Mouse (Mus musculus): ENCODE measurements around the gene Gm10645. TPM values are rescaled to one million over a fixed set of nuclear protein-coding genes. Genes with fewer than 3 reads are reported as not detected.
A peak's percentile ranks its signal among the peaks of the same experiment; 100 is the strongest.

Gene Gm10645
- total RNA-seq, 2 experiments from 2014 or later: not detected

DNA sequence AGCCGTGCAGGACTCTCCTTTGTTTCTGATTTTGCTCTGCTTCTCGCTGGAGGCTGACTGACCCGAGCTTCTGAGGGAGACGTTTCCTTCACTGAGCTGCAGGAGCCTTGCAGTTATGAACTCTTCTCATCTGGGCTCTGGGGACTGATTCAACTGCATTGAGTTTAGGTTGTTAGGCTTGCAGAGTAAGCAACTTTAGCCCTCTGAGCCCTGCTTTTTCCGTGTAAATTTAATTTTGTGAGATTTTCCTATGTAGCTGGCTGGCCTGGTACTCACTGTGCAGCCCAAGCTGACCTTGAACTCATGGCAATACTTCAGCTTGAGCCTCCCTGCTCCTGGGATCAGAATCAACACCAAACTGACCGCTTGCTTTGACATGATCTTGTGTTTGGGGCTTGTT is 4.9 kb upstream of the Gm10645 start:
- intact Hi-C loops (cut with DNase I): no loop called here
- DNase-seq: no peak

DNA sequence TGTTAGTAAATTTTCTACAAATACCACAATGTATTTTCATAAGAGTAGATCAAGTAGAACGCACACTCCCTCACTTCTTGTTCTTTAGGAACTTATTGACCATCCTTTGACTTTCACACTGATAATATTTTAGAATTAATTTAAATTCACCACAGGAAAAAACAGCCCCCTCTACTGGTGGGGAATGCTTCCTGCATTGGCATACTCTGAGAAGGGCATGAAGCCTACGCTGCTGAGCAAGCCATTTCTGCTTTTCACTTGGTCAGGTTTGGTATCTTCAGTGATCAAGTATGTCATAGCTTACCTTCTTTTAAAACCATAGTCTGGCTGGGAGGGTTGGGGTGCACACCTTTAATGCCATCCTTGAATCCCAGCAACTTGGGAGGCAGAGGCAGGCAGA is 3.7 kb upstream of the Gm10645 start:
- peak; percentile 13 to 16 for DNase-seq
- intact Hi-C loops (cut with DNase I): loop anchor here (5.0 kb wide), 1 partner anchor 67 kb away; no protein-coding TSS in a partner anchor

DNA sequence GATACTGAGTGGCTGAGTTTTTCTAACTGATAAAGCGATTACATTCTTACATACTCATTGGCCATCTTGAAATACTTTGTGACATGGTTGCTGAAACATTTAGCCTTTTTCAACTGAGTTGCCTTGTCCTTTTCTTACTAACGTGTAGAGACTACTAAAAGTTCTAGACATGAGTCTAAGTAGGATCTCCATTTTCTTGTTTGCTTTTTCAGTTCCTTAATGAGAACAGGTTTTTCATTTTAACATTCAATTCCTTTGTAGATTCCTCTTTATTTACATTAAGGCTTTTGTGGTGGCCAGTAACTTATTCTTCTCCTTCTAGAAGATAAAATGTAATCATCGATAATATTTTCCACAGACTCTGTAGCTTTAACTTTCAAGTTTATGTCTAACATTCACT is 3.2 kb upstream of the Gm10645 start:
- DNase-seq: no peak
- intact Hi-C loops (cut with DNase I): loop anchor here (5.0 kb wide), 1 partner anchor 67 kb away; no protein-coding TSS in a partner anchor

DNA sequence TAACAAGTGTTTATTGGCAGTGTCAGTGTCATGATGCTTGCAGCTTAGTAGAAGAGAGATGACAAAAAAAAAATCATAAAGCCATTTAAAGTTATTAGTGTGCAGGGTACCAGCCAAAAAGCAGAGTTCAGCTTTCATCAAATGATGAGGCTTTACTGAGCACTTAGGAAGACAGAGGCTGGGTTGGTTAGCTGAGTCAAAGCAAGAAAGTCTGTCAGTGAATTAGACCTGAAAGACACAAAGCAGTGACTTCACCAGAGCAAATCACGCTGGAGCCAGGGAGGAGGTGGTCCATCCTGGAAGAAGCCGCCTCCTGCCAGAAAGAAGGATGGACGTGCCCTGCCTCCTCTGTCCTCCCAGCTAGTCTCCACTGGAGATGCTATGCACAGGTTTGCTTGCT is 2.0 kb upstream of the Gm10645 start:
- intact Hi-C loops (cut with DNase I): loop anchor here (5.0 kb wide), 1 partner anchor 66 kb away; no protein-coding TSS in a partner anchor
- no peak for DNase-seq

DNA sequence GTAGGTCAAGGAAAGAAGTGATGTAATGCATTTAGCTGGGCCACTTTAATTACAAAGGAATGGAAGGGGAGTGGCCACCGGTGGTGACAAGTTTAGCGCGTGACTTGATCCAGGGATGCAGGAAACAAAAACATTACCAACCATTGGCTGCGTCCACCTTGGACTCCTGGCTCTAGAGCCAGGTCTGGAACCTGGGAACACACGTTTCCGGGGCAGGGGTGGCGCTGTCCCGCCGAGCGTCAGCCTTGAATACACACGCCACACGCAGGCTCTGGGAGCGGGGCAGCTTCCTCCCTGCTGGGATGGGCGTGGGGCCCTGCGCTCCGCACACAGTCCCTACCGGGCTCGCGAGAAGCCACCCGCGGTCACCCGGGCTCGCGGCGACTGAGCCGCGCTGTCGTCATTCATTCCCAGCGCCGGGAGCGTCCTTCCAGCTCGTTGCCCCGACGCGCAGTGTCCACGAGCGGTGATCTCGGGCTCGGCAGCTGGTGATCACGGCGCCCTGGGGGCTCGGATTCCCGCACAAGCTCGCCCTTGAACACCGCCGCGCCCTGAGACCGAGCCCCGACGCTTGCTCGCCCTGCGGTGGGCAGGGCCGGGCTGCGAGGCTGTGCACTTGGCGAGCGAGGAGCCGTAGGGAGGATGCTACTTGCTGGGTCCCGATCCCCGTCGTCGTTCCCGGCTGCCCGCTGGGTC is 587 bp downstream of the Gm10645 start, which contains the start of gene Tbc1d9:
TSS of gene Tbc1d9 (plus strand) at position 118 of the 696 bp plus-strand sequence.
- intact Hi-C loops (cut with DNase I): loop anchor here (5.0 kb wide), 1 partner anchor 63 kb away; no protein-coding TSS in a partner anchor
- peak; percentile 71 to 75 for DNase-seq

DNA sequence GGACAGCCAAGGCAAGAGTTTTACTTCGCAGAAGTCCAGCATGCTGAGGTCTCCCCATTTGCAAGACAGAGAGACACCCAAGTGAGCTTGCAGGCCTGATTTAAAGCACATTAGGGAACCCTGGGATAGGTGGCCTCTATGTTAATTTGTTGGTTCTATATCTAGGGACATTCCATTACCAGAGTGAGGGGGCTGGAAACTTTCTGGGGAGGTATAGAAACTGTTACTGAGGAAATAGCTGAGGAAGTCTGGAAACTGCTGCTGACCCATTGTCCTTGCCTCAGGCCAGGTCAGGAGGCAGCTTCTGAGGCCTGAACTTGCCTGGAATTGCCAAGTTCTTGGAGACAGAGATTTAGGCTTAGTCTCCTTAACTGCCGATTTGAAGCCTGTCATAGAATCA is 5.4 kb downstream of the Gm10645 start:
- no peak for DNase-seq
- intact Hi-C loops (cut with DNase I): no loop called here

DNA sequence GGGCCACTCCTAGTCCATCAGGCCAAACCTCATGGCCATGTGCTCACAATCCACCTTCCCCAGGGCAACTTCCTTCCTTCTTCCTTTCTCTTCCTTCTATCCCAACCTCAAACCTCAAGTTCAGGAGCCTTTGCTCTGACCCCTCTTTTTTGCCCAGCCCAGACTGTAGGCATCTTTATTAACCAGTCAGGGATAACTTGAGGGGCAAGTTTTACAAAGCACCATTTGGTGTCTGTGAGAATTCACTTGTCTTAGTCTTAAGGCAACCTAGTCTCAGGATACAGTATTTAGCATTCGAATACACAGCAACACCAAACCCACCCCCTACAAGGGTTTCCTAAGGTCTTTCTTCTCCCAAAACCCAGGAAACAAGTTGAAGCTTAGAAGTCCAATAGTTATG is 6.4 kb downstream of the Gm10645 start:
- intact Hi-C loops (cut with DNase I): no loop called here

DNA sequence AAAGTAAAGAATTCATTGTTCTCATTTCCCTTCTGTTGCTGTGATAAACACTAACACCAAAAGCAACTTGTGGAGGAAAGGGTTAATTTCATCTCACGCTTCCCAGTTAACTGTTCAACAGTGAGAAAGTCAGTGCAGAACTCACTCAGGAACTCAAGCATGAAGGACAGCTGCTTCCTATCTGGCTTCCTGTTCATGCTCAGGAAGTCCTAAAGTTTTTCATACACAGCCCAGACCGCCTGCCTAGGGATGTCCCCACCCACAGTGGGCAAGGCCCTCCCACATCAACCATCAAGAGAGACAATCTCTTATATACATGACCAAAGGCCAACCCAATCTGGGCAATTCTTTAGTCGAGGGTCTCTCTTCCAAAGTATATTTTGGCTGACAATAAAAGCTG is 7.0 kb downstream of the Gm10645 start:
- intact Hi-C loops (cut with DNase I): no loop called here
- no peak for DNase-seq

More for the DNA sequence above, 6.4 kb downstream of the Gm10645 start:
- DNase-seq: no peak

DNA sequence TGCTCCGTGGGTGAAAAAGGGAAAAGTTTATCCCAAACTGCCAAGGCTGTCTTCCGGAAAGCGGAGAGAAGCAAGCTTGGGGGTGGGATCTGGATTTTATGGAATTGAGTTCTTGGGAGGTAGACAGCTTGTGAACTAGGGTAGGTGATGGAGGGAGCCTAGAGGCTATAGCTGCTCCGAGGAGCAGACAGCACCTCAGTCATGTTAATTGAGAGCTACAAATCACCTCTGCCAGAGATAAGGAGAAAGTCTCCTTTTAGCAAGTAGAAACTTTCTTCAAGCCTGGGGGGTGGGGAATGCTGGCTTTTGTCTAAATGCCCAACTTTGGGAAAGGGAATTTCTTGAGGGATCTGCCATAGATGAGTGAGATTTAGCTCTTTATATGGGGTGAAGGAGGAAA is 10.9 kb downstream of the Gm10645 start:
- DNase-seq: no peak

DNA sequence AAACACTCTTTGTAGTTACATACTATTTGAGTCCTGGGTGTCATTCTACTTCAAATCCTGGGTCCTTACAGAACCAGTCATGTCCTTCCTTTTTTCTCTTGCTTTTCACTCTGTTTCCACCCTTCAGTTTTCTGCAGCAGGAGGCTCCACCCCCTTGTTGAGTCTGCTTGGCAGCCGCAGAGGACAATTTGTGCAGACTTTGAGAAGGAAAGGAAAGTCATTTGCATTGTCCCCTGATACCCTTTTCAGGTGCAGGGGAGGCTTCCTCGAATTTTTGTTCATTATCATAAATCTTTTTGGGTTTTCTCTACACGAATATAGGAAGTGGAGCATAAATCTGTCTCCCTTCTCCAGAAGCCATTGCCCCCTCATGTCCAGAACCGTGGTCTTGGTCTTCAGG is 13.5 kb downstream of the Gm10645 start:
- intact Hi-C loops (cut with DNase I): no loop called here
- no peak for DNase-seq

More for the DNA sequence above, 10.9 kb downstream of the Gm10645 start:
- intact Hi-C loops (cut with DNase I): no loop called here

DNA sequence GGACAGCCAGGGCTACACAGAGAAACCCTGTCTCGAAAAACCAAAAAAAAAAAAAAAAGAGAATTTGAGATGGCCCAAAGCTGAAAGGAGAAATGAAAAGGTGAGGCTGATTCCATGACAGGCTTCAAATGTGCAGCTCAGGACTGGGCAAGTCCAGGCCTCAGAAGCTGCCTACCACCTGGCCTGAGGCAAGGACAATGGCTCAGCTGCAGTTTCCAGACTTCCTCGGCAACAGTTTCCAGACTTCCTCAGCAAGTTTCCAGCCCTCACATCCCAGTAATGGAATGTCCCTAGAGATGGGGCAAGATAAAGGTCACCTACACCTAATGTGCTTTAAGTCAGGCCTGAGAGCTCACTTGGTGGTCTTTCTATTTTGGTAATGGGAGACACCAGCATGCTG is 13.9 kb downstream of the Gm10645 start:
- intact Hi-C loops (cut with DNase I): no loop called here
- no peak for DNase-seq

DNA sequence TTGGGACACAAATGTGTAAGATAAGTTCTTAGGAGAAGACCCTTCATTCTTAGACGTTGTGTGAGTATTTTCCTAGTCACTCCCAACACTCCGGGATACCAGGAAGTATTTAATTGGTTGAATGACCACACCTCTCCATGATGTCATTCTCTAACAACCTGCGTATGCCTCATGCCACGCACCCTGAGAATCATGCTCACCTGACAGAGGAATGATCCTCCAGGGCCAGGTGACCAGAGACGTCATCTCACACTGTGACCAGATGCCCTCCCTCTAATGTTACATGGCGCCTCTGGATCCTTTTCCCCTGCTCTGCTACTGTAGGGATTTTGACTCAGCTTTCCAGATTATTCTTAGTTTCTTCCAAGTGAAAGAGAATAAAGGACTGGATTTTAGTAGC is 16.8 kb downstream of the Gm10645 start:
- intact Hi-C loops (cut with DNase I): no loop called here
- DNase-seq: no peak

DNA sequence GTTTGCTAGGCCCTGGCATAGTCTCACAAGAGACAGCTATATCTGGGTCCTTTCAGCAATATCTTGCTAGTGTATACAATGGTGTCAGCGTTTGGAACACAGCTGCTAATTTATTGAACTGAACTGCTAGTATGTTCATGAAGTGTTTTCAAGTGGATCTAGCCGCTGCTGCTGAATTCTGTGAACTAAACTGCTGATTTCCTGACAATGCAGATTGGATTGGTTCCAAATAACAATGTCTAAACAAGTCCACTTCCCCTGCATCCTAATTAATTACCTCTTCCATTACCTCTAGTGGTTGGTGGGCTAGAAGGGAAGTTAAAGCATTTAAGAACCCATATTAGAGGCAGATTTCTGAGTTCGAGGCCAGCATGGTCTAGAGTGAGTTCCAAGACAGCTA is 20.5 kb downstream of the Gm10645 start:
- intact Hi-C loops (cut with DNase I): no loop called here
- no peak for DNase-seq

DNA sequence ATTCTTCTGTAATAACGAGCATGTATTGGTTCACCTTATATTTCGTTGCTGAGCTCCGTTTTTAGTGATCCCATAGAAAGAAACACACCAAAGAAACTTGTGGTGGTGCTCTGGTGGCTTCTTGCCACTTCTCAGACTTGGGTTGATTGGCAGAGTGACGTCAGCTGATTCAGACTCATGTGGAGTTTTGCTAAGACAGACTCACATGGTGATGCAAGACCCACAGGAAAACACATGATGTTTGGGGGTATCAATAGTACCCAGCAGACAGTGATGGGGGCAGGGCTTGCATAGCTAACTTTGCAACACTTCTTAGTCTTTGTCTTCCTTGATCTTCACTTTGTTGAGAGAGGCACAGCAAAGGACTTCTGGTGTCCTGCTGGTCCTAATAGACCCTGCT is 21.4 kb downstream of the Gm10645 start:
- intact Hi-C loops (cut with DNase I): no loop called here
- no peak for DNase-seq

DNA sequence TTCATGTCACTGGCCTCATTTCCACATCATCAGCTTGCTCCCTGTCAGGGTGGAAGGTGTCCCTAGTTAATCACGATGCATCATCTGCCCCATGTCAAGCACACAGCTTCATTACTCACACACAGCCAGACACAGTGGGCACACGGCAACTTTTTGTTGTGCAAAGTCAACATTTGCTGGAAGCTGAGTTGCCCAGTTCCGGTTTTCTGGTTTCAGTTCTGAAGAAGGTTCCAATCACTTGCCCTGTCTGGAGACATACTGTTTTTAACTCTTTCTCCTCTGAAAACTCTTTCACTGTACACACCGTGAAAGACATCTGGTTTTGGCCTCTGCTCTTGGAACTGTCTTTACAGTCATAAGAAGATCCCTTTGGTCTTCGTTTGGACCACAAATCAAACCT is 24.6 kb downstream of the Gm10645 start:
- intact Hi-C loops (cut with DNase I): no loop called here

DNA sequence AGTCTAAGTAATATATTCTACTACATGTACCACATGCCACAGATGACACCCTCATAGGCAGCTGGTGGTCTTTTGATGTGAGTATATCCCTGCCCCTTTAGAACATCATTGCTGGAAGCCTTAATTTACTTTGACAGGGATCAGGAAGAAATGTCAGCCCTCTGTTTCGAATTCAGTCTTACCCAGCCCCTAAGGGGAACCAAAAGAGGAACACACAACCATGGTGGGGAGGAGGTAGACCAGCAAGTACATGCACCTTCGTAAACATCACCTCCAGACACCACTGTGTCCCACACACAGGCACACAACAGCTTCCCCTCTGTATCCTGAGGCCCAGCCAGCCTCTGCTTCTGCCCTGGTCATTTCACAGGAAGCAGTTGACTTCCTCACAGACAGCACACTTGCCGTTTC is 25.3 kb downstream of the Gm10645 start:
- no peak for DNase-seq

More for the DNA sequence above, 24.6 kb downstream of the Gm10645 start:
- no peak for DNase-seq

DNA sequence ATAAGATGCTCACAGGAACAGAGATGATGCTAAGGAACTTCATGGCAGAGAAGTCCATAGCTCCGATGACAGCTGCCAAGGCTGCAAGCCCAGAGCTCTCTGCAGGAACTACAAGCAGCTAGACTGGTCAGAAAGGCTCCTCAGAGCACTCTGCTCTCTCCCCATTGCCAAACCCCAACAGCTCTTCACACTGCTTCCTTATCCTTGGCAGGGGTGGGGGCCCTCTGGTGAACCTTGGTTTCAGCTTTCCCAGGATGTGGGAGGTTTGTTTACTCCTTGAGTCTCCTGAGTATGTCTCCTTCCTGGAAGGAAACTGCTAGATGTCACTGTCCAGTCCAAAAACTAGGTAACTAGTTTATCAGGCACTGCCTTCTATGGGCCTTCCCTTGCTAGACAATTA is 25.9 kb downstream of the Gm10645 start:
- intact Hi-C loops (cut with DNase I): no loop called here
- DNase-seq: peak; percentile 10 to 11

More for the DNA sequence above, 25.3 kb downstream of the Gm10645 start:
- intact Hi-C loops (cut with DNase I): no loop called here

DNA sequence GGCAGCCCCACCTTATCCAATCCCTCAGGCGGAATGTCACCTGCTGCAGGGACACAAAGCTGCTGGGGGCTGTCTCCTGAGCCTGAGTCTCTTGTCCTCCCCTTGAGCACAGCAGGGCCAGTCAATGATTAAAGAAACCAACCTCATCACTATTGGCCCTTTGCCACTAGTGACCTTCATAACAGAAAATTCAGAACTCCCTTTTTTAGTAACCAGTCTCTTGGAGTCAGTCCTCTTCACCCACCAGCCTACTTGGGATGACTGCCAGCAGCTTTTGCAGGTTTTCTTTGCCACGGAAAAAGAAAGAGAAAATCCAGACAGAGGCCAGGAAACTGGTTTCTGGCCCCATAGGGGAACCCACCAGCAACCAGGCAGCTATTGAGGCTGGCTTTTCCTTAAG is 30.9 kb downstream of the Gm10645 start:
- DNase-seq: no peak
- intact Hi-C loops (cut with DNase I): no loop called here
